Mouse (Mus musculus): ENCODE results near the gene Rab3ip. TPM values are rescaled to one million over a fixed set of nuclear protein-coding genes. Genes with fewer than 3 reads are reported as not detected.
A peak's percentile ranks its signal among the peaks of the same experiment; 100 is the strongest.

Gene Rab3ip
- polyA plus RNA-seq, 1 experiment from 2014 or later, result 173 TPM

DNA sequence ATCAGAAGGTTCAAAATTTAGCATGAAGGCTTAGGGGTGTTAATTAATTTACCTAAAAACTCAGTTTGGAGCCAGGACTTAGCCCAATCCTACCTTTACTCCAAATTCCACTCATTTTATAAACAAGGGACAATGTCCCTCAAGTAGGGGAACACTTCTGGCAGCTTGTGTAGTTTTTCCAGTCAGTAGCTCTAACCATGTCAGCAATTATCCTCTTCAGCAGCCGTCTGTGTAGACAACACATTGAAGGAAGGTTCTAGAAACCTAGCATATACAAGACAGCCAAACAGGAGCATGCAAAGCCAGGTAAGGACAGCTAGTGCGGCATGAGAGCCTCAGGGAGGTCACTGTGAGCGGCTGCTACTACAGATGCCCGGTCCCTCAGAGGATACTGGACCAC is 14.0 kb upstream of the Rab3ip start:
- Histone ChIP-seq H3K9ac (ENCODE audit: low read depth, low read length) (no peak overlapping the region), H3K27ac (no peak overlapping the region), H3K36me3 (ENCODE audit: insufficient read depth, low read length) (no peaks in the 10 kb centered on the region), H3K4me3 (replicated peaks; ENCODE audit: low read depth, low read length) (no peak overlapping the region), H3K27me3 (ENCODE audit: insufficient read depth, low read length) (no peaks in the 10 kb centered on the region), H3K4me1 (replicated peaks; ENCODE audit: insufficient read depth, low read length) (no peaks in the 10 kb centered on the region), H3K4me2 (ENCODE audit: low read length) (no peak overlapping the region), H3K9me3 (replicated peaks; ENCODE audit: low read length) (no peaks in the 10 kb centered on the region)
- 80% methylated on average over 4 of the region's 4 CpGs for WGBS
- no peak for TF ChIP-seq CTCF (IDR thresholded peaks at IDR 0.05; ENCODE audit: low read depth)
- DNase-seq (ENCODE audit: low spot score) (no peak), ATAC-seq (replicated peaks; ENCODE audit: low FRiP score, low read depth) (no peak)

DNA sequence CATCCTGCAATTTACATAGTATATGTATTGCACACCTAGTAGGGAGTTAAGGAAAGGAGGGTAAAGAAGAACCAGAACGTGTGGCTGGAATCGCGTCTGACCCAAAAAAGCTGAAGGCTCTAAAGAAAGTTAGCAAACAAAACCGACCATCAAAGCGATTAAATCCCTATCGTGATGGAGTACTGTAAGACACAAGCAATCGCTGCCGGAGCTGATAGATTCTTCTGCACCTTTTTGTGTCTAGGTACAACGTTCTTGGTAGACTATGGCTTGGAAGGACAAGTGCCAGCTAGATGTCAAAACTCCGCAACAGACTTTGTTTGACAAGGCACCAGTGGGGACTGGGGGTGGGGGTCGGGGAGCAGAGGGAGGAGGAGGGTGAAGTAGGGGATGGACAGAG is 13.5 kb upstream of the Rab3ip start:
- DNase-seq (ENCODE audit: low spot score) (no peak), ATAC-seq (replicated peaks; ENCODE audit: low FRiP score, low read depth) (no peak)
- Histone ChIP-seq H3K27ac (no peak overlapping the region), H3K36me3 (ENCODE audit: insufficient read depth, low read length) (no peaks in the 10 kb centered on the region), H3K4me3 (replicated peaks; ENCODE audit: low read depth, low read length) (no peak overlapping the region), H3K9me3 (replicated peaks; ENCODE audit: low read length) (no peaks in the 10 kb centered on the region), H3K9ac (ENCODE audit: low read depth, low read length) (no peak overlapping the region), H3K27me3 (ENCODE audit: insufficient read depth, low read length) (no peaks in the 10 kb centered on the region), H3K4me2 (ENCODE audit: low read length) (no peak overlapping the region), H3K4me1 (replicated peaks; ENCODE audit: insufficient read depth, low read length) (no peaks in the 10 kb centered on the region)
- 81% methylated on average over 11 of the region's 11 CpGs for WGBS
- TF ChIP-seq CTCF (IDR thresholded peaks at IDR 0.05; ENCODE audit: low read depth), result no peak

DNA sequence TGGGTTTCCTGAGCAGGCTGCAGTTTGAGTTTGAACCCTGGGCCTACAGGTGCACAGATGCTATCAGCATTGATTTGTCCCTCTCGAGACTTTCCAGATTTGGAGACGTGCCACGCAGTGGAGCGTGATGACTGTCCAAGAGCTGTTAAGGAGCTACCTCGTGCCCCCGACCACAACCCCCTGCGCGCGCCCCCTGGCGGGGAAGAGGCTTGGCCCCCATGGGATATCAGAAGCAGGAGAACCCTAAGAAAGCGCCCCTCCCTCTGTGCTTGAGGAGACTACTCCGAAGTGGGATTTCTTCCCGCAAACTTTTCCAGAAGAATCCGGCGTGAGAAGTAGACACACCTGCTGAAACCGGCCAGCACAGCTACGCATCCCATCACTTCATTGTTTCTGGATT is 12.2 kb upstream of the Rab3ip start:
- peak; percentile 26; the same call in 1 of the 2 replicates for TF ChIP-seq CTCF (IDR thresholded peaks at IDR 0.05; ENCODE audit: low read depth)
- Histone ChIP-seq H3K4me2 (ENCODE audit: low read length) (no peak overlapping the region), H3K27me3 (ENCODE audit: insufficient read depth, low read length) (no peaks in the 10 kb centered on the region), H3K9ac (ENCODE audit: low read depth, low read length) (no peak overlapping the region), H3K4me1 (replicated peaks; ENCODE audit: insufficient read depth, low read length) (no peaks in the 10 kb centered on the region), H3K36me3 (ENCODE audit: insufficient read depth, low read length) (no peaks in the 10 kb centered on the region), H3K27ac (no peak overlapping the region), H3K4me3 (replicated peaks; ENCODE audit: low read depth, low read length) (no peak overlapping the region), H3K9me3 (replicated peaks; ENCODE audit: low read length) (no peaks in the 10 kb centered on the region)
- WGBS, result 58% methylated on average over 17 of the region's 17 CpGs
- DNase-seq (ENCODE audit: low spot score) (no peak), ATAC-seq (replicated peaks; ENCODE audit: low FRiP score, low read depth) (no peak)

DNA sequence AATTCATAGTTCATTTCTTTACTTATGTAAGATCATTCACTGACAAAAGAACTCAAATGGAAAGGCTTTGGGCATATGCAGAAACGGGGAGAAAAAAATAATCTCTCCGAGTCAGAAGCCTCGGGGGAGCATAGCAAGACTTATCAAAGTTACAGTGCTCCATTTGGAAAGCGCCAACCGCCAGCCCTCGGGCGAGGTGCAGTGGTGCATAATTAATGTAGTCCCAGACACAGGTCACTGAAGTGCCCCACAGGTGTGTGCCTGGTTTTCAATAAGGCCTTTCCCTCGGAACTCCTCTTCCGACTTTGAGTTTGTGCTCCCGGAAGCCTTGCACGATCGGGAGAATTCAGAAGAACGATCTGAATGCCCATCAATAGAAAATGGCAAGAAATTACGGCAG is 11.6 kb upstream of the Rab3ip start:
- no peak for TF ChIP-seq CTCF (IDR thresholded peaks at IDR 0.05; ENCODE audit: low read depth)
- no peak for ATAC-seq (replicated peaks; ENCODE audit: low FRiP score, low read depth)
- DNase-seq (ENCODE audit: low spot score), result no peak
- no peak overlapping the region for H3K4me2 ChIP-seq (ENCODE audit: low read length)
- H3K36me3 ChIP-seq (ENCODE audit: insufficient read depth, low read length), result no peaks in the 10 kb centered on the region
- 60% methylated on average over 14 of the region's 14 CpGs for WGBS
- no peak overlapping the region for H3K9ac ChIP-seq (ENCODE audit: low read depth, low read length)
- H3K9me3 ChIP-seq (replicated peaks; ENCODE audit: low read length), result no peaks in the 10 kb centered on the region
- 0 out of 2 replicates have a peak, but pooled peaks cover 4% of the 10 kb centered on the region for H3K4me1 ChIP-seq (replicated peaks; ENCODE audit: insufficient read depth, low read length)
- H3K27ac ChIP-seq, result no peak overlapping the region
- H3K4me3 ChIP-seq (replicated peaks; ENCODE audit: low read depth, low read length), result no peak overlapping the region
- H3K27me3 ChIP-seq (ENCODE audit: insufficient read depth, low read length), result no peaks in the 10 kb centered on the region

DNA sequence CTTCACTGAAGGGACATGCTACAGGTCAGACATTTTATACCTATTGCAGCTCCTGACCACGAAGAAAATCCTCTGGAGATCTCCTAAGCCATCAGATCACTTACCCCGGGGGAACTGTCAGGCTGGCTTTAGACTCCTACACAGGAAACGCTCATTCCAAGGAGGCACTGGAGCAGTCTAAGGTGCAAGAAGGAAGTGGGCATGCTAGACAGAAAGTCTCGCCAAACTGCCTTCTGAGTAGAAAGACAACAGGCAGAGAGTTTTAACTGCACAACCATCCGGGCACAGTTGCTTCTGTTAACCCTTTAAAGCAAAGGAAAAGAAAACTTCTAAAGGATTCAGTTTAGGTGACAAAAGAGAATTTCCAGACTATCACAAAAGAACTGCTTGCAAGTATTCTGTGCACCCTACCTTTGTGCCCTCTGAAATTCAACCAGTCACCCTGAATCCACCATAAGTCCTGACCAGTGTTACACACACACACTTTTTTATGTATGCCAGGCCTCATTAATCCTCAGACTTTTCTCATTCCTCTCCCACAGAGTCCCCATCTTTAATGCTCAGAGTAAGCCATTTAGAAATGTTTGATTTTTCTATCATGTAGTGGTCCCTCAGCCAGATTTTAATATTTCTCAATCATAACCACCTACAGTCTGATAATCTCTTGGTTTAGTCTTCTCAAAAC is 7.4 kb upstream of the Rab3ip start:
- Histone ChIP-seq H3K4me3 (replicated peaks; ENCODE audit: low read depth, low read length) (no peak overlapping the region), H3K9me3 (replicated peaks; ENCODE audit: low read length) (no peaks in the 10 kb centered on the region), H3K4me1 (replicated peaks; ENCODE audit: insufficient read depth, low read length) (0 out of 2 replicates have a peak, but pooled peaks cover 4% of the 10 kb centered on the region), H3K9ac (ENCODE audit: low read depth, low read length) (no peak overlapping the region), H3K4me2 (ENCODE audit: low read length) (no peak overlapping the region), H3K36me3 (ENCODE audit: insufficient read depth, low read length) (no peaks in the 10 kb centered on the region), H3K27me3 (ENCODE audit: insufficient read depth, low read length) (no peaks in the 10 kb centered on the region), H3K27ac (peak overlapping the region; percentile 65)
- no peak for TF ChIP-seq CTCF (IDR thresholded peaks at IDR 0.05; ENCODE audit: low read depth)
- 7% methylated on average over 5 of the region's 5 CpGs for WGBS
- DNase-seq (ENCODE audit: low spot score) (peak; percentile 71), ATAC-seq (replicated peaks; ENCODE audit: low FRiP score, low read depth) (peak; percentile 80)

DNA sequence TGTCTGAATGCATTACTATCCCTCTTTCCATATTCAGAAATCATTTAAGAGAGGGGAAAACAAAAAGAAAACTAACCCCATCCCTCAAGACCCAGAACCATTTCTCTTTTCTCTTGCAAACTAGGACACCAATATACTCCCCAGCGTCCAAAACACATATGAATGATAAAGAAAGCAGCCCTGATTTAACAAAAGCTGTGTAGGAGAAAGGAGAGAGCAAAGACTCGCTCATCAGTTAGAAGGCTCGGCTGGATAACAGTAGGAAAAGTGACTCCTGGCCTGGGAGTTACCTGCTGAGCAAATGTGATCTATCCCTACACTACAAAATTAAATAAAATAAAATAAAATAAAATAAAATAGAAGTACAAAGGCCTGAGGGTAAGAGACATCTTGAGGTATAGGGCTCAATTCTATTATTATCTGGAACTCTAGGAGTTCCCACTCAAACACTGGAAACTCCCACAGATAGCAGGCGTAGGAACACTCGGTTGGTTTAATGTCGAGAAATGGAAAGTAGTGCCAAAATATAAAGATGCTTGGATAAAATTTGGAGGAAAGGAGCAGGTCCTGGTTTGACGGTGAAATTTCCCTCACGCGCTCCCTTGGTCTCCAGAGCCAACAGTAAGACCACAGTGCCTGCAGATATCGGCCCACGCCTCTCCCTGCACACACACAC is 6.1 kb upstream of the Rab3ip start:
- H3K9me3 ChIP-seq (replicated peaks; ENCODE audit: low read length), result no peaks in the 10 kb centered on the region
- TF ChIP-seq CTCF (IDR thresholded peaks at IDR 0.05; ENCODE audit: low read depth), result no peak
- H3K27ac ChIP-seq, result no peak overlapping the region
- H3K4me3 ChIP-seq (replicated peaks; ENCODE audit: low read depth, low read length), result no peak overlapping the region
- no peaks in the 10 kb centered on the region for H3K36me3 ChIP-seq (ENCODE audit: insufficient read depth, low read length)
- H3K4me1 ChIP-seq (replicated peaks; ENCODE audit: insufficient read depth, low read length), result 0 out of 2 replicates have a peak, but pooled peaks cover 4% of the 10 kb centered on the region
- H3K27me3 ChIP-seq (ENCODE audit: insufficient read depth, low read length), result no peaks in the 10 kb centered on the region
- ATAC-seq (replicated peaks; ENCODE audit: low FRiP score, low read depth) (no peak), DNase-seq (ENCODE audit: low spot score) (no peak)
- no peak overlapping the region for H3K4me2 ChIP-seq (ENCODE audit: low read length)
- H3K9ac ChIP-seq (ENCODE audit: low read depth, low read length), result no peak overlapping the region
- 84% methylated on average over 11 of the region's 11 CpGs for WGBS

All from kidney, postnatal 0 days (tissue).